Mouse (Mus musculus): ENCODE measurements around the gene Nfx1.

Nfx1 gene

DNA sequence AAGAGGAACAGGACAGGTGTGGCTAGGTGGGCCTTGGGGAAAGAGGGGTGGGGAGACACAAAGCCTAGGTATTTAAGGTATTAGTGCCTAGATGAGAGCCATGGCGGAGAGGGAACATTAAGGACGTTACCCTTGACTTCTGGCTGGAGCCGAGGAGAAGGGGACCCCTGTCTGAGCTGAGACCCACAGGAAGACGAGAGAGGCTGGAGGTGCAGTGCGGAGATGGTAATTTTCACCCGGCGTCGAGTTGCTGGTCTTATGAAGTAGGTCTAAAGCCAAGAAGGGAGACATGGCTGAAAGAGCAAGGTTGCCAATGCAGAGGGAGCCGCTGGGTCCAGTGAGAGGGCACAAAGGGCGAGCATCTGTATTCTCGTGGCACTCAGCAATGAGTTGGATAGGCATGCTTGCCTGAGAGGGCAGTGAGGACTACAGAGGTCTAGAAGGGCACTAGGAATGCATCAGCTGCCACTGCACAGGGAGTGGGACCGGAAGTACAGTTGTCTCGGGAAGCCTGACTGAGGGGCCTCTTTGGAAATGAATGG lies 75.6 kb downstream of the Nfx1 start:
- DNase-seq (ENCODE audit: low read depth, low spot score), result no peak
- 0 out of 2 replicates have a peak, but pooled peaks cover 2% of the 10 kb centered on the region for H3K27me3 ChIP-seq (ENCODE audit: control insufficient read depth, insufficient read depth, low read length, poor library complexity, severe bottlenecking)
- H3K36me3 ChIP-seq (ENCODE audit: control insufficient read depth, insufficient read depth, low read length, poor library complexity, severe bottlenecking), result no peaks in the 10 kb centered on the region

GRCm38 (mm10) chr4:41047524-41048271 lies 77.0 kb downstream of the Nfx1 start, which contains the start of gene Aqp7:
Aqp7 (minus strand) TSS chr4:41048139.
- DNase-seq (ENCODE audit: low read depth, low spot score), result no peak
- no peaks in the 10 kb centered on the region for H3K36me3 ChIP-seq (ENCODE audit: control insufficient read depth, insufficient read depth, low read length, poor library complexity, severe bottlenecking)
- H3K27me3 ChIP-seq (ENCODE audit: control insufficient read depth, insufficient read depth, low read length, poor library complexity, severe bottlenecking), result 0 out of 2 replicates have a peak, but pooled peaks cover 2% of the 10 kb centered on the region

DNA sequence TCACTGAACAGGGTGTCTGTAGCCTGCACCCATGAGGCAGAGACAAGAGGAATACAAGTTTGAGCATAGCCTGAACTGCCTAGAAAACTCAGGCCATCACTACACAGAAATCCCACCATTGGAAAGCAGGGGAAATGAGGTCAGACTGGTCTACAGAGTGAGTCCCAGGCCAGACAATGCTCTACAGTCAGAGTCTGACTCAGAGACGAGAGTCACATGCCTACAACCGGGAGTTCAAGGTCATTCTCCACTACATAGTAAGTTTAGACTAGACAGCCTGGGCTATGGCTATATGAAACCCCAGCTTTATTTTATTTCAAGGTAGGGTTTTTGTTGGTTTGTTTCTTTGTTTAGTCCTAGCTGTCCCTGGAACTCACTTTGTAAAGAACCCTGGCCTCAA lies 78.2 kb downstream of the Nfx1 start:
- Histone ChIP-seq H3K27me3 (ENCODE audit: control insufficient read depth, insufficient read depth, low read length, poor library complexity, severe bottlenecking) (0 out of 2 replicates have a peak, but pooled peaks cover 2% of the 10 kb centered on the region), H3K36me3 (ENCODE audit: control insufficient read depth, insufficient read depth, low read length, poor library complexity, severe bottlenecking) (no peaks in the 10 kb centered on the region)
- no peak for DNase-seq (ENCODE audit: low read depth, low spot score)

DNA sequence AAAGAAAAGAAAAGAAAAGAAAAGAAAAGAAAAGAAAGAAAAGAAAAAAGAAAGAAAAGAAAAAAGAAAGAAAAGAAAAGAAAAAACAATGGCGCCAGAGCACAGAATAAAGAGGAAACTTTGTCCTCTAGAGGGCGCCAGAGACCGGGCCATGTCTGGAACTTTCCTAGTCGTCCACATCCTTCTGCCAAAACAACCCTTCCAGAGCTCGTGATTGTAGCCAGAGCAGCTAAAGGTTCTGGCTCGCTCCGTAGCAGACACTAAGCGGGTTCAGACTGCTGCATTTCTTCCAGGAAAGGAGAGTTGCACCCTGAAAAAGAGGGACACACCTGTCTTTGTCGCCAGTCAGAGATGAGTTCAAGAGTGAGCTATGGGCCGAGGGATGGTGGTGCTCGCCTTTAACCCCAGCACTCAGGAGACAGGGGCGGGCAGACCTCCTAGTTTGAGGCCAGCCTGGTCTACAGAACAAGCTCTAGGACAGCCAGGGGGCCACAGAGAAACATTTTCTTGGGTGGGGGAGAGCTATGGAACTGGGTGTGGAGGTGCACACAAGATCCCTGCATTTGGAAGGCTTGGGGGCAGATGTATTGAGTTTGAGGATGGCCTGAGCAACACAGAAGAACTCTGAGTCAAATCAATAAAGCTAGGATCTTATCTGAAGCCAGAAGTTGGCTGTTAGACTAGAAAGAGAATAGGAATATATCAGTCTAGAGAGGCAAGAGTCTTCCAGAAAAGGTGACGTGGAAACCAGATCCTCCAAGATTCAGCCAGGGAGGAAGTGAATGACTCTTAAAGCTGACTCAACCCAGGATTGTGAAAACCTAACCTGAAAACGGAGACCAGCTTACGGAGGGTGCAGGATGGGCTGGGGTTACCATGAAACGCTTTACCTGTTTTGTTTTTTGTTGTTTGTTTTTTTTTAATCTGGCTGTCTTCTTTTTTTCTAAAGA lies 80.3 kb downstream of the Nfx1 start:
- H3K27me3 ChIP-seq (ENCODE audit: control insufficient read depth, insufficient read depth, low read length, poor library complexity, severe bottlenecking), result 0 out of 2 replicates have a peak, but pooled peaks cover 2% of the 10 kb centered on the region
- no peaks in the 10 kb centered on the region for H3K36me3 ChIP-seq (ENCODE audit: control insufficient read depth, insufficient read depth, low read length, poor library complexity, severe bottlenecking)
- peak; percentile 78 for DNase-seq (ENCODE audit: low read depth, low spot score)

DNA sequence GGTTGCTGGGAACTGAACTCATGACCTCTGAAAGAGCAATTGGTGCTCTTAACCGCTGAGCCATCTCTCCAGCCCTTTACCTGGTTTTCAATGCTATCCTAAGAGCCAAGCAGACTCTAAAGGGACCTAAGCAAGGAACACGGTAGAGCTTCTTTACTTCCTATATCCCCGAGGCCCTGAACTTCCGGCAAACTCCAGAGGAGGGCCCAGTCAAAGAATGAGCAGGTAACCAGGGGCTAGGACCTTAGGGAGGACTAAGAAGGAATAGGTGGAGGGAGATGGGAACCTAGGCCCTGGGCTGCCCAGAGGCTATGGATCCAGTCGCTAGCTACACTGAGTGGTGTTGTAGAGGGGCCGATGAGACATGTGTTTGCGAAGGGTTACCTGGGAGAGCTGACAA lies 81.1 kb downstream of the Nfx1 start:
- Histone ChIP-seq H3K27me3 (ENCODE audit: control insufficient read depth, insufficient read depth, low read length, poor library complexity, severe bottlenecking) (0 out of 2 replicates have a peak, but pooled peaks cover 2% of the 10 kb centered on the region), H3K36me3 (ENCODE audit: control insufficient read depth, insufficient read depth, low read length, poor library complexity, severe bottlenecking) (no peaks in the 10 kb centered on the region)
- no peak for DNase-seq (ENCODE audit: low read depth, low spot score)

GRCm38 (mm10) chr4:41055111-41055510 lies 84.4 kb downstream of the Nfx1 start:
- H3K27me3 ChIP-seq (ENCODE audit: control insufficient read depth, insufficient read depth, low read length, poor library complexity, severe bottlenecking), result no peaks in the 10 kb centered on the region
- H3K36me3 ChIP-seq (ENCODE audit: control insufficient read depth, insufficient read depth, low read length, poor library complexity, severe bottlenecking), result no peaks in the 10 kb centered on the region
- no peak for DNase-seq (ENCODE audit: low read depth, low spot score)

GRCm38 (mm10) chr4:41056253-41056652 lies 85.5 kb downstream of the Nfx1 start:
- H3K36me3 ChIP-seq (ENCODE audit: control insufficient read depth, insufficient read depth, low read length, poor library complexity, severe bottlenecking), result no peaks in the 10 kb centered on the region
- no peak for DNase-seq (ENCODE audit: low read depth, low spot score)
- H3K27me3 ChIP-seq (ENCODE audit: control insufficient read depth, insufficient read depth, low read length, poor library complexity, severe bottlenecking), result no peaks in the 10 kb centered on the region

GRCm38 (mm10) chr4:41056742-41057332 lies 86.1 kb downstream of the Nfx1 start:
- Histone ChIP-seq H3K36me3 (ENCODE audit: control insufficient read depth, insufficient read depth, low read length, poor library complexity, severe bottlenecking) (no peaks in the 10 kb centered on the region), H3K27me3 (ENCODE audit: control insufficient read depth, insufficient read depth, low read length, poor library complexity, severe bottlenecking) (no peaks in the 10 kb centered on the region)
- no peak for DNase-seq (ENCODE audit: low read depth, low spot score)

GRCm38 (mm10) chr4:41057361-41057760 lies 86.7 kb downstream of the Nfx1 start:
- H3K36me3 ChIP-seq (ENCODE audit: control insufficient read depth, insufficient read depth, low read length, poor library complexity, severe bottlenecking), result no peaks in the 10 kb centered on the region
- no peak for DNase-seq (ENCODE audit: low read depth, low spot score)
- H3K27me3 ChIP-seq (ENCODE audit: control insufficient read depth, insufficient read depth, low read length, poor library complexity, severe bottlenecking), result no peaks in the 10 kb centered on the region

DNA sequence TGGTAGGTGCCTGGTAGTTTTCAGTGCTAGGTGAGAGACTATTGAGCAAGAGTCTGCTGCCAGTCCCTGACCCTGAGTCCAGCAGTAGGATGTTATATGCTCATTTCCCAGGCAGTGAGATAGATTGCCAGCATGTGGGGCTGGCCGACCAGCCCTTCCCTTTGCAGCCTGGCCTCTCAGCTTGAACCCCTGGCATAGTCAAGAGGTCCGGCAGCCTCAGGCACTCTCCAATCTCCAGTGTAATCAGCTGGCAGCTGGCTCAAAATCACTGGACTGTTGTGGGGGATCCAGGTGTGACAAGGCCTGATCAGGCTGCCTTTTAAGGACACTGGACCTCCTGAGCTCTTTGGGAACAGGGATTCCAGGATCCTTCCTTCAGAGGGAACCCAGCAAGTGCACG lies 92.6 kb downstream of the Nfx1 start:
- no peak for DNase-seq (ENCODE audit: low read depth, low spot score)
- H3K36me3 ChIP-seq (ENCODE audit: control insufficient read depth, insufficient read depth, low read length, poor library complexity, severe bottlenecking), result no peaks in the 10 kb centered on the region
- no peaks in the 10 kb centered on the region for H3K27me3 ChIP-seq (ENCODE audit: control insufficient read depth, insufficient read depth, low read length, poor library complexity, severe bottlenecking)

DNA sequence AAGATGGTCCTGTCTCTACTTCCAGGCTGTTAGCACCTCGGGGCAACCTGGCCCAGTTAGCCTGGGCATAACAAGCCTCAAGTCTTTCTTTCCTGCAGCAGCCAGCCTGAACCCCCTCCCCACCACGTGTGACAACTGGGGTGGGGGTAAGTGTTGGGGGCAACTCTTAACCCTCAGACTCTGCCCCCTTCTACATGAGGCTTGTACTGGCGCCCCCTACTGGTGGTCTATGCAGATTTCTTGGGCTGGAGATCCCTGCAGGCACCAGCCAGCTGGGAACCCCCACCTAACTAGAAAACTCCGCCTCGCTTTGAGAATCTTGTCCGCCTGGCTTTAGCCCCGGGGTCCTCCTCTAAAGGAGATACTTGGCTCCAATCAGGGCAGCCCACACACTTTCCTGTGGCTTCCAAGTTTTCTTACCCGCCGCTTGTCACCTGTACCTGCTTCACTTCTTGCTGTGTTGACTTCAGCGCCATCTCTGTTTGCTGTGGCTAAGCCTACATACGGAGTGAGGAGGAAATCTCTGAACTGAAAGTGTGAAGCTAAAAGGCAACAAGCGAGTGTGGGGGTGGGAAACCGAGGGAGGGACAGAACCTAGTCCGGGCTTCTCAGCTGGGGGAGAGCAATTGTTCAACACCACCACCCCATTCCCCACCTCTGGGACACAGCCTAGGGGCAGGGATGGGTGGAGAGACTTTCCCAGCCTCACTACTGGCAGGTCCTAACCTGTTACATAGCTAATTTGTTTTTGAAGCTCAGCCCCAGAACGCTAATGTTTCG lies 93.4 kb downstream of the Nfx1 start:
- DNase-seq (ENCODE audit: low read depth, low spot score), result peak; percentile 47
- Histone ChIP-seq H3K27me3 (ENCODE audit: control insufficient read depth, insufficient read depth, low read length, poor library complexity, severe bottlenecking) (no peaks in the 10 kb centered on the region), H3K36me3 (ENCODE audit: control insufficient read depth, insufficient read depth, low read length, poor library complexity, severe bottlenecking) (no peaks in the 10 kb centered on the region)

- no peak for DNase-seq (ENCODE audit: low read depth, low spot score)
- Histone ChIP-seq H3K36me3 (ENCODE audit: control insufficient read depth, insufficient read depth, low read length, poor library complexity, severe bottlenecking) (no peaks in the 10 kb centered on the region), H3K27me3 (ENCODE audit: control insufficient read depth, insufficient read depth, low read length, poor library complexity, severe bottlenecking) (no peaks in the 10 kb centered on the region; the same call in 1 of the 2 replicates)
Measured at GRCm38 (mm10) chr4:41065196-41065595, 94.5 kb downstream of the Nfx1 start.

DNA sequence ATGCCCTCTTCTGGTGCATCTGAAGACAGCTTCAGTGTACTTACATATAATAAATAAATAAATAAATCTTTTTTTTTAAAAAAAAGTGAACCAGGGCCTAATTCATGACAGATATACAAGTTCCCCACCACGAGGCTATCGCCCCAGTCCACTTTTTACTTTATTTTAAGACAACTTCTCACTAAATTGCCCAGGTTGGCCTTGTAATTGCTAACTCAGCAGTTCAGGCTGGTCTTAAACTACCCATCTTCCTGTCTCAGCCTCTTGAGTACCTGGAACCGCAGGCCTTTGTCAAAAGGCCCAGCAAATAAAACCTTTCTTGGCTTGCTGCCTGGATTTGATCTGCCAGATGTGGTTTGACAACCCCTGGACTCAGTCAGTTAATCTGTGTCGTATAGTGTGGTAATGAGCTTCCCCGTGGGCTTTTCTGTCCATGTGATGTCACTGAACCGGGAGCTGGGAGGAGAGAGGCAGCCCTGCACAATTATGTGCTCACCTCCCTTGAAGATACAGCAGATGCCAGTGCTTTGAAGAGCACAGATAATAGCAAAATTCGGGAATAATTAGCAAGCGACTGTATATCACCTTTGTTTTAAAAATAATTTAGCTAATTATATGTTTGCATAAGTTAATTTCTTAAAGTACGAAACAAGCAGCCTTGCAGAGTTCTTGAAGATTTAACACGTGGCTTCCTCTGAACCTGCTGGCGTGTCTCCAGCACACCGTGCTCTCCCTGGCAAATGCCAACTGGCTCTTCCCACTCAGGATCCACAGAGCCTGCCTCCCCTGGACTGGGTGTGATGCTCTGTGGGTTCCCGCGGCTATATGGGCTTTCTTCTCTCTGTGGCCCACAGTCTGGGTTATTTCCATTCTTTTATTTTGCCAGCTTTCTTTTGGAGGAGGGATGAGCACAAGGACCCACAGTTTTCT lies 101.1 kb downstream of the Nfx1 start:
- no peak for DNase-seq (ENCODE audit: low read depth, low spot score)
- Histone ChIP-seq H3K36me3 (ENCODE audit: control insufficient read depth, insufficient read depth, low read length, poor library complexity, severe bottlenecking) (no peaks in the 10 kb centered on the region), H3K27me3 (ENCODE audit: control insufficient read depth, insufficient read depth, low read length, poor library complexity, severe bottlenecking) (no peaks in the 10 kb centered on the region; the same call in 1 of the 2 replicates)
